Mouse (Mus musculus): ENCODE measurements at regions not wholly inside any gene's neighbourhood (a gene's known extent, or its start where the extent isn't known, plus 50 kb on each side); places are given as distances from the start of the nearest gene placed in this dataset.

- H3K4me1 ChIP-seq (ENCODE audit: control insufficient read depth, low read depth, low read length) = no peaks in the 10 kb centered on the region
- WGBS (ENCODE audit: insufficient replicate concordance) = 58% methylated on average over 4 of the region's 4 CpGs
Observed at GRCm38 (mm10) chr7:137864912-137865311, 427.5 kb downstream of the Glrx3 start.

GRCm38 (mm10) chr7:137865457-137865856 lies 428.0 kb downstream of the Glrx3 start:
- no peaks in the 10 kb centered on the region for H3K9me3 ChIP-seq (replicated peaks; ENCODE audit: control insufficient read depth, low read length)
- no peak overlapping the region for H3K4me2 ChIP-seq (ENCODE audit: low read depth, low read length)
- no peak overlapping the region for H3K27ac ChIP-seq (ENCODE audit: low read length)
- no peaks in the 10 kb centered on the region for H3K27me3 ChIP-seq (ENCODE audit: control insufficient read depth, insufficient read depth, low read depth, low read length)
- H3K4me3 ChIP-seq (ENCODE audit: low read depth, low read length) = no peak overlapping the region
- WGBS (ENCODE audit: insufficient replicate concordance) = 42% methylated on average over 7 of the region's 7 CpGs
- no peaks in the 10 kb centered on the region for H3K36me3 ChIP-seq (ENCODE audit: control insufficient read depth, insufficient read depth)
- ATAC-seq (ENCODE audit: low read depth) = no peak
- H3K4me1 ChIP-seq (ENCODE audit: control insufficient read depth, low read depth, low read length) = no peaks in the 10 kb centered on the region
- H3K9ac ChIP-seq (ENCODE audit: low read depth, low read length) = no peak overlapping the region

More at GRCm38 (mm10) chr7:137864912-137865311, 427.5 kb downstream of the Glrx3 start:
- Histone ChIP-seq H3K27ac (ENCODE audit: low read length) (no peak overlapping the region), H3K27me3 (ENCODE audit: control insufficient read depth, insufficient read depth, low read depth, low read length) (no peaks in the 10 kb centered on the region), H3K36me3 (ENCODE audit: control insufficient read depth, insufficient read depth) (no peaks in the 10 kb centered on the region), H3K4me2 (ENCODE audit: low read depth, low read length) (no peak overlapping the region), H3K9ac (ENCODE audit: low read depth, low read length) (no peak overlapping the region), H3K9me3 (replicated peaks; ENCODE audit: control insufficient read depth, low read length) (no peaks in the 10 kb centered on the region), H3K4me3 (ENCODE audit: low read depth, low read length) (no peak overlapping the region)
- no peak for ATAC-seq (ENCODE audit: low read depth)

GRCm38 (mm10) chr7:137866880-137867279 lies 429.5 kb downstream of the Glrx3 start:
- H3K4me3 ChIP-seq (ENCODE audit: low read depth, low read length) = no peak overlapping the region
- H3K36me3 ChIP-seq (ENCODE audit: control insufficient read depth, insufficient read depth) = no peaks in the 10 kb centered on the region
- no peak overlapping the region for H3K4me2 ChIP-seq (ENCODE audit: low read depth, low read length)
- H3K9me3 ChIP-seq (replicated peaks; ENCODE audit: control insufficient read depth, low read length) = no peaks in the 10 kb centered on the region
- H3K9ac ChIP-seq (ENCODE audit: low read depth, low read length) = no peak overlapping the region
- no peak for ATAC-seq (ENCODE audit: low read depth)
- H3K27me3 ChIP-seq (ENCODE audit: control insufficient read depth, insufficient read depth, low read depth, low read length) = no peaks in the 10 kb centered on the region
- 54% methylated on average over 6 of the region's 6 CpGs for WGBS (ENCODE audit: insufficient replicate concordance)
- H3K27ac ChIP-seq (ENCODE audit: low read length) = no peak overlapping the region
- no peaks in the 10 kb centered on the region for H3K4me1 ChIP-seq (ENCODE audit: control insufficient read depth, low read depth, low read length)

GRCm38 (mm10) chr7:137868501-137868900 lies 431.1 kb downstream of the Glrx3 start:
- Histone ChIP-seq H3K4me2 (ENCODE audit: low read depth, low read length) (no peak overlapping the region), H3K4me3 (ENCODE audit: low read depth, low read length) (no peak overlapping the region), H3K9ac (ENCODE audit: low read depth, low read length) (no peak overlapping the region), H3K36me3 (ENCODE audit: control insufficient read depth, insufficient read depth) (no peaks in the 10 kb centered on the region), H3K4me1 (ENCODE audit: control insufficient read depth, low read depth, low read length) (no peaks in the 10 kb centered on the region), H3K27ac (ENCODE audit: low read length) (no peak overlapping the region), H3K9me3 (replicated peaks; ENCODE audit: control insufficient read depth, low read length) (no peaks in the 10 kb centered on the region), H3K27me3 (ENCODE audit: control insufficient read depth, insufficient read depth, low read depth, low read length) (no peaks in the 10 kb centered on the region)
- ATAC-seq (ENCODE audit: low read depth) = no peak
- WGBS (ENCODE audit: insufficient replicate concordance) = 63% methylated on average over 3 of the region's 3 CpGs

GRCm38 (mm10) chr7:137875306-137875705 lies 437.9 kb downstream of the Glrx3 start:
- WGBS (ENCODE audit: insufficient replicate concordance) = 61% methylated on average over 2 of the region's 2 CpGs
- ATAC-seq (ENCODE audit: low read depth) = no peak
- no peaks in the 10 kb centered on the region for H3K4me1 ChIP-seq (ENCODE audit: control insufficient read depth, low read depth, low read length)
- H3K36me3 ChIP-seq (ENCODE audit: control insufficient read depth, insufficient read depth) = no peaks in the 10 kb centered on the region
- H3K4me2 ChIP-seq (ENCODE audit: low read depth, low read length) = no peak overlapping the region
- H3K4me3 ChIP-seq (ENCODE audit: low read depth, low read length) = no peak overlapping the region
- no peak overlapping the region for H3K9ac ChIP-seq (ENCODE audit: low read depth, low read length)
- H3K27ac ChIP-seq (ENCODE audit: low read length) = no peak overlapping the region
- H3K9me3 ChIP-seq (replicated peaks; ENCODE audit: control insufficient read depth, low read length) = no peaks in the 10 kb centered on the region
- no peaks in the 10 kb centered on the region for H3K27me3 ChIP-seq (ENCODE audit: control insufficient read depth, insufficient read depth, low read depth, low read length)

GRCm38 (mm10) chr7:137879296-137879695 lies 441.9 kb downstream of the Glrx3 start:
- Histone ChIP-seq H3K36me3 (ENCODE audit: control insufficient read depth, insufficient read depth) (no peaks in the 10 kb centered on the region), H3K4me1 (ENCODE audit: control insufficient read depth, low read depth, low read length) (no peaks in the 10 kb centered on the region), H3K4me3 (ENCODE audit: low read depth, low read length) (no peak overlapping the region), H3K27me3 (ENCODE audit: control insufficient read depth, insufficient read depth, low read depth, low read length) (no peaks in the 10 kb centered on the region), H3K4me2 (ENCODE audit: low read depth, low read length) (no peak overlapping the region), H3K9me3 (replicated peaks; ENCODE audit: control insufficient read depth, low read length) (no peaks in the 10 kb centered on the region), H3K9ac (ENCODE audit: low read depth, low read length) (no peak overlapping the region), H3K27ac (ENCODE audit: low read length) (no peak overlapping the region)
- no peak for ATAC-seq (ENCODE audit: low read depth)
- WGBS (ENCODE audit: insufficient replicate concordance) = 75% methylated on average over 12 of the region's 12 CpGs

GRCm38 (mm10) chr7:137882876-137883275 lies 445.5 kb downstream of the Glrx3 start:
- H3K36me3 ChIP-seq (ENCODE audit: control insufficient read depth, insufficient read depth) = no peaks in the 10 kb centered on the region
- H3K27me3 ChIP-seq (ENCODE audit: control insufficient read depth, insufficient read depth, low read depth, low read length) = no peaks in the 10 kb centered on the region
- no peak for ATAC-seq (ENCODE audit: low read depth)
- 28% methylated on average over 5 of the region's 5 CpGs for WGBS (ENCODE audit: insufficient replicate concordance)
- H3K4me3 ChIP-seq (ENCODE audit: low read depth, low read length) = no peak overlapping the region
- no peak overlapping the region for H3K9ac ChIP-seq (ENCODE audit: low read depth, low read length)
- H3K4me1 ChIP-seq (ENCODE audit: control insufficient read depth, low read depth, low read length) = no peaks in the 10 kb centered on the region
- no peaks in the 10 kb centered on the region for H3K9me3 ChIP-seq (replicated peaks; ENCODE audit: control insufficient read depth, low read length)
- H3K27ac ChIP-seq (ENCODE audit: low read length) = no peak overlapping the region
- H3K4me2 ChIP-seq (ENCODE audit: low read depth, low read length) = no peak overlapping the region

- Histone ChIP-seq H3K36me3 (ENCODE audit: control insufficient read depth, insufficient read depth) (no peaks in the 10 kb centered on the region), H3K27ac (ENCODE audit: low read length) (no peak overlapping the region), H3K9ac (ENCODE audit: low read depth, low read length) (no peak overlapping the region), H3K4me1 (ENCODE audit: control insufficient read depth, low read depth, low read length) (no peaks in the 10 kb centered on the region), H3K4me2 (ENCODE audit: low read depth, low read length) (no peak overlapping the region), H3K4me3 (ENCODE audit: low read depth, low read length) (no peak overlapping the region), H3K9me3 (replicated peaks; ENCODE audit: control insufficient read depth, low read length) (no peaks in the 10 kb centered on the region), H3K27me3 (ENCODE audit: control insufficient read depth, insufficient read depth, low read depth, low read length) (no peaks in the 10 kb centered on the region)
- ATAC-seq (ENCODE audit: low read depth) = no peak
- WGBS (ENCODE audit: insufficient replicate concordance) = 56% methylated on average over 4 of the region's 4 CpGs
Observed at GRCm38 (mm10) chr7:137883701-137884100, 446.3 kb downstream of the Glrx3 start.

- H3K36me3 ChIP-seq (ENCODE audit: control insufficient read depth, insufficient read depth) = no peaks in the 10 kb centered on the region
- H3K9ac ChIP-seq (ENCODE audit: low read depth, low read length) = no peak overlapping the region
- H3K4me2 ChIP-seq (ENCODE audit: low read depth, low read length) = no peak overlapping the region
- H3K4me3 ChIP-seq (ENCODE audit: low read depth, low read length) = no peak overlapping the region
- WGBS (ENCODE audit: insufficient replicate concordance) = 61% methylated on average over 8 of the region's 8 CpGs
- no peaks in the 10 kb centered on the region for H3K9me3 ChIP-seq (replicated peaks; ENCODE audit: control insufficient read depth, low read length)
- H3K4me1 ChIP-seq (ENCODE audit: control insufficient read depth, low read depth, low read length) = no peaks in the 10 kb centered on the region
- no peak overlapping the region for H3K27ac ChIP-seq (ENCODE audit: low read length)
- H3K27me3 ChIP-seq (ENCODE audit: control insufficient read depth, insufficient read depth, low read depth, low read length) = no peaks in the 10 kb centered on the region
- no peak for ATAC-seq (ENCODE audit: low read depth)
Observed at GRCm38 (mm10) chr7:137885146-137885545, 447.7 kb downstream of the Glrx3 start.

GRCm38 (mm10) chr7:137888731-137889130 lies 451.3 kb downstream of the Glrx3 start:
- no peaks in the 10 kb centered on the region for H3K27me3 ChIP-seq (ENCODE audit: control insufficient read depth, insufficient read depth, low read depth, low read length)
- no peak overlapping the region for H3K4me3 ChIP-seq (ENCODE audit: low read depth, low read length)
- WGBS (ENCODE audit: insufficient replicate concordance) = 71% methylated on average over 11 of the region's 11 CpGs
- no peaks in the 10 kb centered on the region for H3K36me3 ChIP-seq (ENCODE audit: control insufficient read depth, insufficient read depth)
- H3K4me2 ChIP-seq (ENCODE audit: low read depth, low read length) = no peak overlapping the region
- H3K27ac ChIP-seq (ENCODE audit: low read length) = no peak overlapping the region
- H3K9ac ChIP-seq (ENCODE audit: low read depth, low read length) = no peak overlapping the region
- no peaks in the 10 kb centered on the region for H3K9me3 ChIP-seq (replicated peaks; ENCODE audit: control insufficient read depth, low read length)
- no peak for ATAC-seq (ENCODE audit: low read depth)
- H3K4me1 ChIP-seq (ENCODE audit: control insufficient read depth, low read depth, low read length) = no peaks in the 10 kb centered on the region

Data from liver, embryonic 16.5 days (tissue).